Mouse (Mus musculus) spleen, adult 18-20 months (tissue): ENCODE data around the gene Irak2.

Experiments used
- DNase-seq, 2 experiments: peaks; one replicate each; pipeline ENCODE4 v3.0.0; 2022; ENCODE audit warnings: mixed read lengths in 2 of 2

Gene Irak2

GRCm38 (mm10) chr6:113638302-113639040, at the start of gene Irak2:
TSS of gene Irak2 (plus strand) at chr6:113638467.
- DNase-seq, result peak; percentile 94 to 99

- no peak for DNase-seq
These were observed 45.6 kb upstream of the Irak2 start for GRCm38 (mm10) chr6:113592637-113593036.

GRCm38 (mm10) chr6:113597945-113598344, 40.3 kb upstream of the Irak2 start:
- DNase-seq, result no peak

- DNase-seq, result no peak
These were observed 38.4 kb upstream of the Irak2 start for GRCm38 (mm10) chr6:113599833-113600232.

GRCm38 (mm10) chr6:113600543-113601139, 37.6 kb upstream of the Irak2 start, which contains the start of gene Fancd2os:
TSS of gene Fancd2os (minus strand) at chr6:113600715.
- no peak for DNase-seq

- no peak for DNase-seq
These were observed 35.4 kb upstream of the Irak2 start for GRCm38 (mm10) chr6:113602821-113603220.

- DNase-seq, result no peak
These were observed 34.3 kb upstream of the Irak2 start for GRCm38 (mm10) chr6:113603993-113604392.

GRCm38 (mm10) chr6:113604432-113605223, 33.6 kb upstream of the Irak2 start, which contains the start of gene Brk1:
TSS of gene Brk1 (plus strand) at chr6:113604772.
- peak; percentile 80 to 85 for DNase-seq

GRCm38 (mm10) chr6:113605224-113605545, 33.1 kb upstream of the Irak2 start:
- DNase-seq, result no peak

GRCm38 (mm10) chr6:113608871-113609270, 29.4 kb upstream of the Irak2 start:
- no peak for DNase-seq

- no peak for DNase-seq
These were observed 29.0 kb upstream of the Irak2 start for GRCm38 (mm10) chr6:113609293-113609692.

- no peak for DNase-seq
These were observed 25.9 kb upstream of the Irak2 start for GRCm38 (mm10) chr6:113612258-113612969.

GRCm38 (mm10) chr6:113614152-113614551, 24.1 kb upstream of the Irak2 start:
- no peak for DNase-seq

- no peak for DNase-seq
These were observed 23.3 kb upstream of the Irak2 start for GRCm38 (mm10) chr6:113614997-113615396.

GRCm38 (mm10) chr6:113615489-113615888, 22.8 kb upstream of the Irak2 start:
- DNase-seq, result no peak

- DNase-seq, result no peak
These were observed 14.9 kb upstream of the Irak2 start for GRCm38 (mm10) chr6:113623386-113623785.

- DNase-seq, result peak; percentile 77 to 86
These were observed 14.1 kb upstream of the Irak2 start, which contains the start of gene Vhl for GRCm38 (mm10) chr6:113623941-113624751. TSS of gene Vhl (plus strand) at chr6:113623959.

GRCm38 (mm10) chr6:113624989-113625770, 13.1 kb upstream of the Irak2 start:
- no peak for DNase-seq

- no peak for DNase-seq
These were observed 7.9 kb upstream of the Irak2 start for GRCm38 (mm10) chr6:113630322-113630721.

GRCm38 (mm10) chr6:113632863-113633262, 5.4 kb upstream of the Irak2 start:
- no peak for DNase-seq

GRCm38 (mm10) chr6:113639201-113639600, 934 bp downstream of the Irak2 start:
- no peak for DNase-seq
